Mouse (Mus musculus): ENCODE measurements around the gene Tmem220.
"Not testable (repeated sequence)": the region's sequence is repeated elsewhere in the genome, so short reads cannot be mapped to it uniquely, and the experiment has no call there.

DNA sequence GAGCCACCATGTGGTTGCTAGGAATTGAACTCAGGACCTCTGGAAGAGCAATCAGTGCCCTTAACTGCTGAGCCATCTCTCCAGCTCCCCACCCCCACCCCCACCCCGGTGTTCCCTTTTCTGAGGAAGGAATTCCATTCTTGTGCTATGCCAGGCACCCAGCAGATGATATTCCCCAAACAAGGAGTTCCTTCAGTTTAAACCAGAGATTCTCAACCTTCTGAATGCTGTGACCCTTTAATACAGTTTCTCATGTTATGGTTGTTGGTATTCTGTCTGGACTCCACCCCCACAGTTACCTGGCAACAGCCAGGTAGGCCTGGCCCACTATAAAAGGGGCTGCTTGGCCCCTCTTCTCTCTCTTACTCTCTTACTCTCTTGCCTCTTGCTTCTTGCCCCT is 1.8 kb upstream of the Tmem220 start:
- TF ChIP-seq POLR2A (IDR thresholded peaks at IDR 0.05; ENCODE audit: borderline replicate concordance, extremely low read depth, insufficient read depth, insufficient read length, poor library complexity, severe bottlenecking); CTCF (IDR thresholded peaks at IDR 0.05; ENCODE audit: borderline replicate concordance, extremely low read depth, insufficient read depth, insufficient read length): not testable (repeated sequence)
